Comparison of ENCODE assay signal across 25 mouse cellular contexts in genomic region chr12:12789052-12789451, GRCm38 (mm10).
A peak's percentile ranks its signal among the peaks of the same experiment; 100 is the strongest.
DNase-seq lines count a peak whose midpoint lies in the region; ATAC-seq and TF ChIP-seq lines count a peak whose summit lies in the region.
"Had no signal": no experiment of that assay in that cellular context is flagged by ENCODE, and none has a peak within 500 bp of the region (broad histone marks: within the 10 kb centered on the region; RNA-seq: fewer than 3 reads in every experiment).

No protein-coding gene starts in this region.

- no peak overlapping the region for H3K27ac ChIP-seq in hindbrain, embryonic 11.5 days (ENCODE audit: low read depth, low read length)
- H3K27ac ChIP-seq in hindbrain, embryonic 10.5 days = no peak overlapping the region
- no peak overlapping the region for H3K27ac ChIP-seq in liver, adult 2 months (replicated peaks; ENCODE audit: insufficient read depth, low read depth, low read length)
- peak overlapping the region; percentile 99 for H3K27ac ChIP-seq in ES-E14 (ENCODE audit: insufficient read depth, low read depth, low read length, poor library complexity, severe bottlenecking)
- H3K27ac ChIP-seq in intestine, postnatal 0 days (ENCODE audit: low read depth, low read length) = peak overlapping the region; percentile 85; the same call in 1 of the 2 replicates
- no peak overlapping the region for H3K27ac ChIP-seq in cerebellum, adult 2 months (ENCODE audit: insufficient read depth, low read length)
- H3K27ac ChIP-seq: embryonic facial prominence, embryonic 13.5 days; forebrain, embryonic 12.5 days; liver, embryonic 15.5 days had no signal

- 0 out of 2 replicates have a peak, but pooled peaks have one; percentile 35 for ATAC-seq in hindbrain, embryonic 11.5 days (ENCODE audit: low FRiP score)
- ATAC-seq in intestine, postnatal 0 days = no peak
- ATAC-seq: CD4-positive, CD25-positive, alpha-beta regulatory T cell, adult 4 months; forebrain, postnatal 0 days; Patski had no signal

- no peaks in the 10 kb centered on the region for H3K9me3 ChIP-seq in hindbrain, embryonic 11.5 days (ENCODE audit: control insufficient read depth, low read length)
- H3K9me3 ChIP-seq in hindbrain, embryonic 10.5 days = no peaks in the 10 kb centered on the region
- no peaks in the 10 kb centered on the region for H3K9me3 ChIP-seq in ES-E14 (ENCODE audit: control insufficient read depth, insufficient read depth, low read depth, low read length)
- no peaks in the 10 kb centered on the region for H3K9me3 ChIP-seq in intestine, postnatal 0 days (ENCODE audit: control insufficient read depth)
- H3K9me3 ChIP-seq: embryonic facial prominence, embryonic 13.5 days; forebrain, embryonic 12.5 days; liver, embryonic 15.5 days had no signal

- no peaks in the 10 kb centered on the region; the same call in 1 of the 2 replicates for H3K27me3 ChIP-seq in hindbrain, embryonic 11.5 days (ENCODE audit: control insufficient read depth, insufficient read depth, low read length)
- peaks cover 91% of the 10 kb centered on the region for H3K27me3 ChIP-seq in hindbrain, embryonic 10.5 days (ENCODE audit: insufficient read depth, poor library complexity, severe bottlenecking)
- H3K27me3 ChIP-seq in liver, adult 2 months (ENCODE audit: control insufficient read depth, insufficient read depth, low read length) = no peaks in the 10 kb centered on the region
- H3K27me3 ChIP-seq in intestine, postnatal 0 days (replicated peaks; ENCODE audit: control insufficient read depth, insufficient read depth, low read length) = no peaks in the 10 kb centered on the region
- H3K27me3 ChIP-seq in cerebellum, adult 2 months (ENCODE audit: control insufficient read depth, insufficient read depth, low read length) = no peaks in the 10 kb centered on the region; the same call in 1 of the 2 replicates
- H3K27me3 ChIP-seq: Patski had no signal

- H3K4me1 ChIP-seq in hindbrain, embryonic 11.5 days (replicated peaks; ENCODE audit: control insufficient read depth, insufficient read depth, low read length) = peaks cover 6% of the 10 kb centered on the region; the same call in 1 of the 2 replicates
- peaks cover 51% of the 10 kb centered on the region for H3K4me1 ChIP-seq in hindbrain, embryonic 10.5 days (replicated peaks)
- H3K4me1 ChIP-seq in liver, adult 2 months (ENCODE audit: control insufficient read depth, insufficient read depth, low read length) = peaks cover 18% of the 10 kb centered on the region
- peaks cover 19 to 37% of the 10 kb centered on the region in 2 experiments for H3K4me1 ChIP-seq in ES-E14 (ENCODE audit: control insufficient read depth in 2 of 2, insufficient read depth in 2 of 2, low read length in 2 of 2, poor library complexity in 1 of 2)
- 0 out of 2 replicates have a peak, but pooled peaks cover 6% of the 10 kb centered on the region for H3K4me1 ChIP-seq in intestine, postnatal 0 days (replicated peaks; ENCODE audit: control insufficient read depth, insufficient read depth, low read length)
- H3K4me1 ChIP-seq in cerebellum, adult 2 months (ENCODE audit: control insufficient read depth, insufficient read depth, low read length) = no peaks in the 10 kb centered on the region

- H3K4me3 ChIP-seq in hindbrain, embryonic 11.5 days (ENCODE audit: low read depth, low read length) = no peak overlapping the region
- H3K4me3 ChIP-seq in hindbrain, embryonic 10.5 days = no peak overlapping the region
- H3K4me3 ChIP-seq in liver, adult 2 months (ENCODE audit: insufficient read depth, low read depth, low read length) = no peak overlapping the region
- peak overlapping the region in 1 of 2 experiments; percentile 62; a peak in 2 of 4 replicates for H3K4me3 ChIP-seq in ES-E14 (ENCODE audit: insufficient read depth in 1 of 2, low read depth in 1 of 2, low read length in 2 of 2, poor library complexity in 1 of 2, severe bottlenecking in 1 of 2)
- no peak overlapping the region for H3K4me3 ChIP-seq in intestine, postnatal 0 days (ENCODE audit: low read depth, low read length)
- H3K4me3 ChIP-seq in cerebellum, adult 2 months (replicated peaks; ENCODE audit: insufficient read depth, low read depth, low read length) = no peak overlapping the region
- H3K4me3 ChIP-seq: embryonic facial prominence, embryonic 13.5 days; forebrain, embryonic 12.5 days; liver, embryonic 15.5 days had no signal

- H3K36me3 ChIP-seq in hindbrain, embryonic 11.5 days (ENCODE audit: control insufficient read depth, insufficient read depth, low read length) = no peaks in the 10 kb centered on the region
- no peaks in the 10 kb centered on the region for H3K36me3 ChIP-seq in hindbrain, embryonic 10.5 days
- H3K36me3 ChIP-seq in liver, adult 2 months (ENCODE audit: control insufficient read depth, insufficient read depth, low read length) = no peaks in the 10 kb centered on the region
- H3K36me3 ChIP-seq in ES-E14 (ENCODE audit: control insufficient read depth, insufficient read depth, low read length, poor library complexity, severe bottlenecking) = no peaks in the 10 kb centered on the region
- no peaks in the 10 kb centered on the region for H3K36me3 ChIP-seq in intestine, postnatal 0 days (ENCODE audit: control insufficient read depth, insufficient read depth)
- H3K36me3 ChIP-seq: embryonic facial prominence, embryonic 13.5 days; forebrain, embryonic 12.5 days; liver, embryonic 15.5 days had no signal

- in situ Hi-C loops in ES-E14 (cut with MboI; ENCODE audit: low sequenced_read_pairs in 2 of 2, unreplicated experiment in 2 of 2) = loop anchor here in 1 of 2 experiments (10.0 kb wide), 1 partner anchor 146 kb away; no protein-coding TSS in a partner anchor

- 83% methylated on average over 6 of the region's 6 CpGs for WGBS in hindbrain, embryonic 11.5 days
- WGBS in hindbrain, embryonic 10.5 days = 83% methylated on average over 6 of the region's 6 CpGs
- 41% methylated on average over 6 of the region's 6 CpGs for WGBS in liver, adult 2 months
- 50% methylated on average over 6 of the region's 6 CpGs for WGBS in intestine, postnatal 0 days
- 90% methylated on average over 6 of the region's 6 CpGs for WGBS in cerebellum, adult 2 months

- H3K4me2 ChIP-seq in hindbrain, embryonic 11.5 days (replicated peaks; ENCODE audit: low read depth, low read length) = no peak overlapping the region
- no peak overlapping the region for H3K4me2 ChIP-seq in intestine, postnatal 0 days (replicated peaks; ENCODE audit: low read depth)
- H3K4me2 ChIP-seq: embryonic facial prominence, embryonic 13.5 days; forebrain, embryonic 12.5 days; liver, embryonic 15.5 days; lung, embryonic 14.5 days had no signal

- no peak for TF ChIP-seq POLR2A in liver, adult 2 months (IDR thresholded peaks at IDR 0.05; ENCODE audit: extremely low read depth, insufficient read depth, low read length)
- no peak for TF ChIP-seq POLR2A in cerebellum, adult 2 months (IDR thresholded peaks at IDR 0.05; ENCODE audit: borderline replicate concordance, insufficient read depth, low read length)

- H3K79me2 ChIP-seq in liver, adult 2 months (ENCODE audit: control insufficient read depth, insufficient read depth, low read length) = no peaks in the 10 kb centered on the region

- no peak for TF ChIP-seq CTCF in liver, adult 2 months (IDR thresholded peaks at IDR 0.05; ENCODE audit: low read depth, low read length)
- TF ChIP-seq CTCF in intestine, postnatal 0 days (IDR thresholded peaks at IDR 0.05; ENCODE audit: low read depth) = no peak
- TF ChIP-seq CTCF in cerebellum, adult 2 months (IDR thresholded peaks at IDR 0.05; ENCODE audit: borderline replicate concordance, insufficient read depth, low read depth, low read length) = no peak

- no peak for DNase-seq in hindbrain, embryonic 11.5 days (ENCODE audit: low spot score)
- no peak for DNase-seq in hindbrain, embryonic 10.5 days (ENCODE audit: low spot score)
- DNase-seq in liver, adult 2 months (ENCODE audit: extremely low read depth, low read depth, low spot score) = peak; percentile 33
- DNase-seq in liver (no peak), ES-E14 (ENCODE audit: low read depth, low spot score) (no peak)
- DNase-seq in cerebellum, adult 2 months = no peak
- DNase-seq in layer of hippocampus, adult 11-12 months (ENCODE audit: low spot score) = no peak
- DNase-seq: adrenal gland, postnatal 14 days; cerebellum, adult 11 months; cerebellum, adult 9-11 months; forebrain, postnatal 0 days; heart, postnatal 4 days; kidney, adult 8-10 months; kidney, postnatal 14 days; lung, embryonic 14.5 days; lung, postnatal 14 days; midbrain, embryonic 14.5 days; right cerebral cortex, adult 18-20 months; thymus, postnatal 4 days had no signal

- H3K9ac ChIP-seq in hindbrain, embryonic 11.5 days (ENCODE audit: low read depth, low read length) = no peak overlapping the region
- no peak overlapping the region for H3K9ac ChIP-seq in liver, adult 2 months (ENCODE audit: low read depth, low read length)
- peak overlapping the region; percentile 57; the same call in 1 of the 2 replicates for H3K9ac ChIP-seq in ES-E14 (ENCODE audit: insufficient read depth, low read depth, low read length, poor library complexity, severe bottlenecking)
- no peak overlapping the region for H3K9ac ChIP-seq in intestine, postnatal 0 days (ENCODE audit: low read depth, low read length)
- H3K9ac ChIP-seq: embryonic facial prominence, embryonic 13.5 days; forebrain, embryonic 12.5 days; forebrain, postnatal 0 days; liver, embryonic 15.5 days; lung, embryonic 14.5 days had no signal

TF ChIP-seq in ES-E14, 5 proteins besides CTCF, POLR2A, EP300 and RAD21:
- TF ChIP-seq ZNF384 (IDR thresholded peaks at IDR 0.05; ENCODE audit: low read depth, low read length) = no peak
- TF ChIP-seq CHD2 (IDR thresholded peaks at IDR 0.05; ENCODE audit: low read depth, low read length) = no peak
- no peak for TF ChIP-seq MAFK (IDR thresholded peaks at IDR 0.05; ENCODE audit: insufficient read depth, low read depth, low read length)
- no peak for TF ChIP-seq HCFC1 (IDR thresholded peaks at IDR 0.05; ENCODE audit: borderline replicate concordance, insufficient read depth, low read length)
- no peak for TF ChIP-seq ZC3H11A (IDR thresholded peaks at IDR 0.05; ENCODE audit: borderline replicate concordance, low read depth, low read length)

Comparison
In these comparisons a context has a peak if more than half of its experiments do, and no peak if none do; other contexts are left out.
1. H3K27ac ChIP-seq: peak in ES-E14 (single experiment) and intestine, postnatal 0 days (single experiment); none in hindbrain, embryonic 11.5 days (single experiment), hindbrain, embryonic 10.5 days (single experiment), liver, adult 2 months (single experiment) and cerebellum, adult 2 months (single experiment).